ENCODE assay signal across 18 mouse cellular contexts in the genomic region with DNA sequence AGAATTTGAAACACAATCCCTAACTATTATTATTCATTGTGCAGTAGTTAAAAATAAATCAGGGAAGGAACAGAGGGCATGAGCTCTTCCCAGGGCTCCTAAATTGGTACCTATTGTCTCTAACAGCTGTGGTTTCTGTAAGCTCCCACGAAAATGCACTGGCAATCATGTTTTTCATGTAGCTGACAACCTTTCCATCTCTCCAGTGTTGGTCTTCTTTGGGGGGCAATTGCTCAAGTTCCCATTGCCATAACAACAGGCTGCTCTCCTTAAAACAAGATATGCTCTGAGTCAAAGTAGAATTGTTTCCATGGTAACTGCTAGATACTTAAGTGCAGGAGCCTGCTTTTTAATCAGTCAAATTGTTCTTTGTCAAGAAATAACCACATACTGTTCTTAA.
DNase-seq lines count a peak whose midpoint lies in the region; ATAC-seq lines count a peak whose summit lies in the region.
"Had no signal": no experiment of that assay in that cellular context is flagged by ENCODE, and none has a peak within 500 bp of the region (broad histone marks: within the 10 kb centered on the region; RNA-seq: fewer than 3 reads in every experiment).

No protein-coding gene starts in this region.

- no peaks in the 10 kb centered on the region for H3K9me3 ChIP-seq in hindbrain, embryonic 15.5 days
- H3K9me3 ChIP-seq in hindbrain, embryonic 14.5 days (ENCODE audit: control insufficient read depth, low read length), result no peaks in the 10 kb centered on the region
- H3K9me3 ChIP-seq in neural tube, embryonic 11.5 days (ENCODE audit: control insufficient read depth, low read length), result no peaks in the 10 kb centered on the region
- no peaks in the 10 kb centered on the region for H3K9me3 ChIP-seq in midbrain, embryonic 14.5 days (ENCODE audit: control insufficient read depth, low read length)
- H3K9me3 ChIP-seq: embryonic facial prominence, embryonic 13.5 days; limb, embryonic 13.5 days; neural tube, embryonic 13.5 days; stomach, embryonic 15.5 days had no signal

- H3K4me1 ChIP-seq in hindbrain, embryonic 15.5 days (replicated peaks), result peaks cover 2% of the 10 kb centered on the region
- no peaks in the 10 kb centered on the region; the same call in none of the 2 replicates for H3K4me1 ChIP-seq in hindbrain, embryonic 14.5 days (replicated peaks; ENCODE audit: control insufficient read depth, insufficient read depth, low read length)
- H3K4me1 ChIP-seq in neural tube, embryonic 11.5 days (ENCODE audit: control insufficient read depth, insufficient read depth, low read length), result 0 out of 2 replicates have a peak, but pooled peaks cover 2% of the 10 kb centered on the region
- peaks cover 8% of the 10 kb centered on the region; the same call in 1 of the 2 replicates for H3K4me1 ChIP-seq in midbrain, embryonic 14.5 days (ENCODE audit: control insufficient read depth, insufficient read depth, low read length)
- H3K4me1 ChIP-seq: embryonic facial prominence, embryonic 13.5 days; limb, embryonic 13.5 days; stomach, embryonic 15.5 days had no signal

- no peaks in the 10 kb centered on the region for H3K36me3 ChIP-seq in hindbrain, embryonic 15.5 days
- H3K36me3 ChIP-seq in hindbrain, embryonic 14.5 days (replicated peaks; ENCODE audit: control insufficient read depth, insufficient read depth), result no peaks in the 10 kb centered on the region
- H3K36me3 ChIP-seq in neural tube, embryonic 11.5 days (ENCODE audit: control insufficient read depth, insufficient read depth, low read length), result no peaks in the 10 kb centered on the region
- H3K36me3 ChIP-seq in midbrain, embryonic 14.5 days (ENCODE audit: control insufficient read depth, insufficient read depth, low read length), result no peaks in the 10 kb centered on the region
- H3K36me3 ChIP-seq: embryonic facial prominence, embryonic 13.5 days; limb, embryonic 13.5 days; neural tube, embryonic 13.5 days; stomach, embryonic 15.5 days had no signal

- 2% methylated on average over 1 of the region's 1 CpGs for WGBS in hindbrain, embryonic 15.5 days
- WGBS in hindbrain, embryonic 14.5 days, result 0% methylated on average over 1 of the region's 1 CpGs
- 24% methylated on average over 1 of the region's 1 CpGs for WGBS in neural tube, embryonic 11.5 days
- WGBS in midbrain, embryonic 14.5 days, result 8% methylated on average over 1 of the region's 1 CpGs

- H3K9ac ChIP-seq in hindbrain, embryonic 15.5 days, result no peak overlapping the region
- H3K9ac ChIP-seq in hindbrain, embryonic 14.5 days, result no peak overlapping the region
- no peak overlapping the region for H3K9ac ChIP-seq in neural tube, embryonic 11.5 days (ENCODE audit: low read length)
- no peak overlapping the region for H3K9ac ChIP-seq in midbrain, embryonic 14.5 days (replicated peaks; ENCODE audit: low read length)
- H3K9ac ChIP-seq: embryonic facial prominence, embryonic 13.5 days; limb, embryonic 13.5 days; liver, postnatal 0 days; neural tube, embryonic 13.5 days; stomach, embryonic 15.5 days had no signal

- no peak for DNase-seq in hindbrain, embryonic 14.5 days (ENCODE audit: low spot score)
- no peak for DNase-seq in neural tube, embryonic 11.5 days (ENCODE audit: low spot score)
- DNase-seq in neural tube, embryonic 10.5 days (ENCODE audit: extremely low spot score, low spot score), result no peak
- peak; percentile 61 for DNase-seq in midbrain, embryonic 14.5 days
- no peak for DNase-seq in adrenal gland, postnatal 14 days
- DNase-seq in thymus, postnatal 4 days, result no peak
- DNase-seq in cerebellum, postnatal 25 days, result no peak
- DNase-seq: cerebellum, adult 11 months; heart, adult 2 months; liver, postnatal 0 days; thymus, postnatal 14 days had no signal

- no peak overlapping the region for H3K4me3 ChIP-seq in hindbrain, embryonic 15.5 days
- H3K4me3 ChIP-seq in hindbrain, embryonic 14.5 days (replicated peaks; ENCODE audit: low read length), result no peak overlapping the region
- no peak overlapping the region for H3K4me3 ChIP-seq in neural tube, embryonic 11.5 days (ENCODE audit: low read depth, low read length)
- H3K4me3 ChIP-seq in midbrain, embryonic 14.5 days (replicated peaks; ENCODE audit: low read depth, low read length), result no peak overlapping the region
- H3K4me3 ChIP-seq: embryonic facial prominence, embryonic 13.5 days; heart, adult 2 months; limb, embryonic 13.5 days; neural tube, embryonic 13.5 days; stomach, embryonic 15.5 days had no signal

- ATAC-seq in hindbrain, embryonic 15.5 days (ENCODE audit: low FRiP score, low read depth), result 0 out of 2 replicates have a peak, but pooled peaks have one; percentile 56
- no peak for ATAC-seq in hindbrain, embryonic 14.5 days (ENCODE audit: low FRiP score)
- ATAC-seq in neural tube, embryonic 11.5 days (ENCODE audit: insufficient read depth, low FRiP score, low TSS enrichment), result peak; percentile 15; the same call in 1 of the 2 replicates
- no peak for ATAC-seq in midbrain, embryonic 14.5 days (ENCODE audit: low FRiP score, low TSS enrichment)
- ATAC-seq: inflammation-experienced regulatory T-cells, adult 6 months; liver, postnatal 0 days had no signal

- H3K27ac ChIP-seq in hindbrain, embryonic 15.5 days (replicated peaks), result 0 out of 2 replicates have a peak overlapping the region, but pooled peaks have one; percentile 53
- H3K27ac ChIP-seq in hindbrain, embryonic 14.5 days, result no peak overlapping the region
- no peak overlapping the region for H3K27ac ChIP-seq in neural tube, embryonic 11.5 days (ENCODE audit: low read depth, low read length)
- no peak overlapping the region; the same call in 1 of the 2 replicates for H3K27ac ChIP-seq in midbrain, embryonic 14.5 days (replicated peaks; ENCODE audit: low read depth, low read length)
- H3K27ac ChIP-seq: embryonic facial prominence, embryonic 13.5 days; heart, adult 2 months; limb, embryonic 13.5 days; neural tube, embryonic 13.5 days; stomach, embryonic 15.5 days had no signal

- no peak overlapping the region for H3K4me2 ChIP-seq in hindbrain, embryonic 15.5 days
- H3K4me2 ChIP-seq in hindbrain, embryonic 14.5 days (replicated peaks), result no peak overlapping the region
- no peak overlapping the region for H3K4me2 ChIP-seq in neural tube, embryonic 11.5 days (ENCODE audit: low read depth)
- H3K4me2 ChIP-seq in midbrain, embryonic 14.5 days (ENCODE audit: low read length), result no peak overlapping the region
- H3K4me2 ChIP-seq: embryonic facial prominence, embryonic 13.5 days; limb, embryonic 13.5 days; neural tube, embryonic 13.5 days; stomach, embryonic 15.5 days had no signal

- no peaks in the 10 kb centered on the region for H3K27me3 ChIP-seq in hindbrain, embryonic 15.5 days
- no peaks in the 10 kb centered on the region for H3K27me3 ChIP-seq in hindbrain, embryonic 14.5 days (ENCODE audit: control insufficient read depth, insufficient read depth, low read length)
- no peaks in the 10 kb centered on the region for H3K27me3 ChIP-seq in neural tube, embryonic 11.5 days (ENCODE audit: control insufficient read depth, insufficient read depth, low read length)
- H3K27me3 ChIP-seq in midbrain, embryonic 14.5 days (ENCODE audit: control insufficient read depth, insufficient read depth, low read length), result no peaks in the 10 kb centered on the region
- H3K27me3 ChIP-seq: CH12.LX; embryonic facial prominence, embryonic 13.5 days; limb, embryonic 13.5 days; neural tube, embryonic 13.5 days; stomach, embryonic 15.5 days had no signal

Comparison
In these comparisons a context has a peak if more than half of its experiments do, and no peak if none do; other contexts are left out.
1. ATAC-seq: peak in hindbrain, embryonic 15.5 days (single experiment) and neural tube, embryonic 11.5 days (single experiment); none in hindbrain, embryonic 14.5 days (single experiment) and midbrain, embryonic 14.5 days (single experiment).